Mouse (Mus musculus): Measurements from ENCODE around the gene Runx1. TPM values are rescaled to one million over a fixed set of nuclear protein-coding genes. Genes with fewer than 3 reads are reported as not detected.

Gene Runx1
- polyA plus RNA-seq, 1 experiment from 2014 or later, result 2.1 TPM

- Histone ChIP-seq H3K27me3 (no peaks in the 10 kb centered on the region), H3K9ac (no peak overlapping the region), H3K4me1 (replicated peaks) (peaks cover 7% of the 10 kb centered on the region; the same call in 1 of the 2 replicates), H3K27ac (no peak overlapping the region), H3K9me3 (no peaks in the 10 kb centered on the region), H3K4me2 (no peak overlapping the region), H3K36me3 (no peaks in the 10 kb centered on the region), H3K4me3 (no peak overlapping the region)
- WGBS, result 90% methylated on average over 8 of the region's 8 CpGs
- no peak for ATAC-seq (ENCODE audit: low FRiP score)
Observed at GRCm38 (mm10) chr16:92810568-92811240, 15.2 kb downstream of the Runx1 start.

DNA sequence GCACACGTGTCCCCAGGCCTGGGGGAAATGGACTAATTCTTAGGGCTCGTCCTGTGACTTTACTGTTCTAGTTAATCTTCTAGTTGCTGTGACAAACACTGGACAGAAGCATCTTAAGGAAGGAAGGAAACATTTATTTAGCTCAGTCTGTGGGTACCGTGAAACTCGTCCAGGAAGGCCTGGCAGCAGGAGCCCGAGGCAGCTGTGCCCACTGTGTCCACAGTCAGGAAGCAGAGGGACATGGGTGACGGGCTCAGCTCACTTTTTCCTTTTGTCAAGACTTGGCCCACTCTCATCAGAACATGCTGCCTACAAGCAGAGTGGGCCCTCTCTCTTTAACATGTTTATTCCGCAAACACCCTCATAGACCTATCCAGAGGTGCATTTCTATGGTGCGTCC, 18.2 kb downstream of the Runx1 start:
- H3K4me2 ChIP-seq, result no peak overlapping the region
- no peaks in the 10 kb centered on the region for H3K36me3 ChIP-seq
- H3K9me3 ChIP-seq, result no peaks in the 10 kb centered on the region
- no peak for ATAC-seq (ENCODE audit: low FRiP score)
- 85% methylated on average over 8 of the region's 8 CpGs for WGBS
- peaks cover 7% of the 10 kb centered on the region; the same call in 1 of the 2 replicates for H3K4me1 ChIP-seq (replicated peaks)
- no peaks in the 10 kb centered on the region for H3K27me3 ChIP-seq
- H3K27ac ChIP-seq, result no peak overlapping the region
- no peak overlapping the region for H3K4me3 ChIP-seq
- H3K9ac ChIP-seq, result no peak overlapping the region

- ATAC-seq (ENCODE audit: low FRiP score), result no peak
- Histone ChIP-seq H3K27ac (no peak overlapping the region), H3K9me3 (no peaks in the 10 kb centered on the region), H3K36me3 (no peaks in the 10 kb centered on the region), H3K4me1 (replicated peaks) (no peaks in the 10 kb centered on the region), H3K9ac (no peak overlapping the region), H3K27me3 (no peaks in the 10 kb centered on the region), H3K4me2 (no peak overlapping the region), H3K4me3 (no peak overlapping the region)
- 92% methylated on average over 7 of the region's 7 CpGs for WGBS
Observed at GRCm38 (mm10) chr16:92803076-92803580, 22.8 kb downstream of the Runx1 start.

GRCm38 (mm10) chr16:92801567-92801966, 24.4 kb downstream of the Runx1 start:
- Histone ChIP-seq H3K27me3 (no peaks in the 10 kb centered on the region), H3K4me1 (replicated peaks) (no peaks in the 10 kb centered on the region), H3K36me3 (no peaks in the 10 kb centered on the region), H3K27ac (no peak overlapping the region), H3K4me3 (no peak overlapping the region), H3K4me2 (no peak overlapping the region), H3K9me3 (no peaks in the 10 kb centered on the region), H3K9ac (no peak overlapping the region)
- 85% methylated on average over 12 of the region's 12 CpGs for whole genome bisulfite sequencing
- ATAC-seq (ENCODE audit: low FRiP score), result no peak

DNA sequence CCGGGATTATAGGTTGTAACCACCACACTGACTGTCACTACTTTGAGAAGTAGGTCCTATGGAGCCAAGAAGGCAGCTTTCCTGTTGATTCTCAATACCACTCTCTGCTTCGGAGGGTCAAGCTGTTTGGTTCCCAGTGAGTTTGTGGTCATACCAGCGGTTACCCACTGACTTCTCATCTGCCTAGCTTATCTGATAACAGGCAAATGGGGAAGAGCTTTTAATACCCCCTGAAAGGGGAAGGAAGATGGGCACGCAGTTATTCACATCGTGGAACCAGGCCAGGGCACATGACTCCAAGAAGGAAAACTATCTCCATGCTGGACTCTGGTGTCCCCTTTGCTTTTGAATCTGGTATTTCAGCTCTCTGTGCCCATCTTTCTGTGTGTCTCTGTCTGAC, 25.1 kb downstream of the Runx1 start:
- no peak for ATAC-seq (ENCODE audit: low FRiP score)
- no peak overlapping the region for H3K9ac ChIP-seq
- 90% methylated on average over 5 of the region's 5 CpGs for WGBS
- H3K27me3 ChIP-seq, result no peaks in the 10 kb centered on the region
- H3K4me3 ChIP-seq, result no peak overlapping the region
- H3K4me2 ChIP-seq, result no peak overlapping the region
- no peaks in the 10 kb centered on the region for H3K4me1 ChIP-seq (replicated peaks)
- no peak overlapping the region for H3K27ac ChIP-seq
- no peaks in the 10 kb centered on the region for H3K36me3 ChIP-seq
- H3K9me3 ChIP-seq, result no peaks in the 10 kb centered on the region

DNA sequence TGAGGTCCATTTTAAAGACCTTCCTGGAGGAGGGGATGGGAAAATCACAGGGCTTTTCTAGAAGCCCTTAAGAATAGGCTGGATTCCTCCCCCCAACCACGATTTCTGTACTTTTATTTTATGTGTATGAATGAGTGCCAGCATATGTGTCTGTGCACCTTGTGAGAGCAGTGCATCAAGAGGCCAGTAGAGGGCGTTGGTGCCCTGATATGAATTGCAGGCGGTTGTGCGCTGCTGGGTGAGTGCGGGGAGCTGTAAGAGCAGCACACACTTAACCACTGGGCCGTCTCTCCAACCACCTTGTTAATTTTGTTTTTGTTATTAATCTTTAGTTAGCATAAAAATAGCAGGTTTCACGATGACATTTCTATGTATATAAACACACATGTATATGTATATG, 26.0 kb downstream of the Runx1 start:
- H3K27me3 ChIP-seq, result no peaks in the 10 kb centered on the region
- H3K4me2 ChIP-seq, result no peak overlapping the region
- WGBS, result 92% methylated on average over 7 of the region's 7 CpGs
- ATAC-seq (ENCODE audit: low FRiP score), result no peak
- no peak overlapping the region for H3K4me3 ChIP-seq
- H3K27ac ChIP-seq, result no peak overlapping the region
- H3K36me3 ChIP-seq, result no peaks in the 10 kb centered on the region
- H3K9me3 ChIP-seq, result no peaks in the 10 kb centered on the region
- no peaks in the 10 kb centered on the region for H3K4me1 ChIP-seq (replicated peaks)
- no peak overlapping the region for H3K9ac ChIP-seq

DNA sequence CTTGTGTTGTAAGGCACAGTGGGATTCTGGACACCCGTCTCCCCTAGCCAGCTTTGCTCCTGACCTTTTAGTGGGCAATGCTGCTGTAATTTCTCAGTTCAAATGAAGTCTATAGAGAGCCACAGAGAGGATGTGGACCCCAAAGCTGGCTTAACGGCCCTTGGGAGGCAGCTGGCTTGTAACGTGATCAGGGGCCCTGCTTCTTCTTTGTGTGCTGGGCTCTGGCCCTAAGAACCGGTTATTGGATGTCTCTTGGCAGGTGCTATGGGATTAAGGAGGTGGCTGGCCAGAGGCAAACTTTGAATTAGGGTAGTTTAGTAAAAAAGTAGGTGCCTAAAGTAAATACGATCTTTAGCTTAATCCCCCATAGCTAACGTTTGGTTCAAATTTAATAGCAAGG, 31.8 kb downstream of the Runx1 start:
- Histone ChIP-seq H3K36me3 (no peaks in the 10 kb centered on the region), H3K9ac (no peak overlapping the region), H3K4me1 (replicated peaks) (0 out of 2 replicates have a peak, but pooled peaks cover 5% of the 10 kb centered on the region), H3K4me3 (no peak overlapping the region), H3K9me3 (no peaks in the 10 kb centered on the region), H3K4me2 (no peak overlapping the region), H3K27me3 (no peaks in the 10 kb centered on the region), H3K27ac (no peak overlapping the region)
- ATAC-seq (ENCODE audit: low FRiP score), result no peak
- WGBS, result 53% methylated on average over 6 of the region's 6 CpGs

GRCm38 (mm10) chr16:92793741-92794140, 32.2 kb downstream of the Runx1 start:
- ATAC-seq (ENCODE audit: low FRiP score), result no peak
- H3K27me3 ChIP-seq, result no peaks in the 10 kb centered on the region
- 0 out of 2 replicates have a peak, but pooled peaks cover 5% of the 10 kb centered on the region for H3K4me1 ChIP-seq (replicated peaks)
- no peak overlapping the region for H3K27ac ChIP-seq
- no peaks in the 10 kb centered on the region for H3K36me3 ChIP-seq
- no peak overlapping the region for H3K4me2 ChIP-seq
- WGBS, result 71% methylated on average over 8 of the region's 8 CpGs
- H3K9me3 ChIP-seq, result no peaks in the 10 kb centered on the region
- no peak overlapping the region for H3K4me3 ChIP-seq
- H3K9ac ChIP-seq, result no peak overlapping the region

DNA sequence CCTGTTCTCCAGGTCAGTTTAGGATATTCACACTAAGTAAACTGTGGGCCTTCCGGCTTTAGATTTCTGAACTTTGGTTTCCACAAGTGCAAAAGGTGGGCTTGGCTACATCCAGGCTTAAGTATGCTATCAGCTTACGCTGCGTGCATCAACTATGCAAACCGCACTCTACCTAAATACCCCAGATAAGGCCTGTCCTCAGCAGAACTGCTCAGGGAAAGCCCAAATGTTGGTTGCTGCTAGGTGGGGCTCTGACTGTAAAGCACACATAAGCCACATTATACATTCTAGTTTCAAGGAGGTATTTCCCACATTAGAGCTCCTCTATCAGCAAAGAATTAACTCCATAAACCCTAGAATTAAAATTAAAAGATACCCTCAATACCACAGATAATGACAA, 33.0 kb downstream of the Runx1 start:
- no peak overlapping the region for H3K4me2 ChIP-seq
- H3K36me3 ChIP-seq, result no peaks in the 10 kb centered on the region
- no peaks in the 10 kb centered on the region for H3K27me3 ChIP-seq
- 0 out of 2 replicates have a peak, but pooled peaks cover 5% of the 10 kb centered on the region for H3K4me1 ChIP-seq (replicated peaks)
- H3K9ac ChIP-seq, result no peak overlapping the region
- no peak overlapping the region for H3K4me3 ChIP-seq
- no peaks in the 10 kb centered on the region for H3K9me3 ChIP-seq
- no peak overlapping the region for H3K27ac ChIP-seq
- WGBS, result 96% methylated on average over 4 of the region's 4 CpGs
- no peak for ATAC-seq (ENCODE audit: low FRiP score)

- 83% methylated on average over 6 of the region's 6 CpGs for WGBS
- Histone ChIP-seq H3K9me3 (no peaks in the 10 kb centered on the region), H3K4me2 (no peak overlapping the region)
Observed at GRCm38 (mm10) chr16:92790601-92791000, 35.3 kb downstream of the Runx1 start.

DNA sequence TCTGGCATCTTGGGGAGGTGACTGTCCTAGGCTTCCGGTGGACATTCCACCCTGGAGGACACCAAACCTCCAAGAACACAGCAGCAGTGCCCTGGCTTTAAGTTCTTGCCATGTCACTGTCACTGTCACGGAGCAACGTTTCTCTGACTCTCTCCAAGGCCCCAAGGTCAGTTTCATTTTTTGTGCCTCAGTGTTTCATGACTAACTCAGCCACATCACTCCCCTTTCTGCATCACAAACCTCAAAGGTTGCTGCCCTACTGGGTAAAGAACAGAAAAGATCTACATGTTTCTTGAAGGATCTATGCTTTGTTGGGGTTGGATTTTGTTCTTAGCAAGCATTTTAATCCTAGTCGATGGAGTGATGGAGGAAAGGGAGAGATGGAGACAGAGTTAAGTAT, 36.1 kb downstream of the Runx1 start:
- Histone ChIP-seq H3K4me3 (no peak overlapping the region), H3K9ac (no peak overlapping the region), H3K27ac (no peak overlapping the region), H3K4me1 (replicated peaks) (0 out of 2 replicates have a peak, but pooled peaks cover 5% of the 10 kb centered on the region), H3K4me2 (no peak overlapping the region), H3K9me3 (no peaks in the 10 kb centered on the region), H3K27me3 (peaks cover 5% of the 10 kb centered on the region; the same call in 1 of the 2 replicates), H3K36me3 (no peaks in the 10 kb centered on the region)
- no peak for ATAC-seq (ENCODE audit: low FRiP score)
- WGBS, result 93% methylated on average over 4 of the region's 4 CpGs

More at GRCm38 (mm10) chr16:92790601-92791000, 35.3 kb downstream of the Runx1 start:
- Histone ChIP-seq H3K4me3 (no peak overlapping the region), H3K27ac (no peak overlapping the region), H3K36me3 (no peaks in the 10 kb centered on the region), H3K9ac (no peak overlapping the region), H3K27me3 (peaks cover 5% of the 10 kb centered on the region; the same call in 1 of the 2 replicates), H3K4me1 (replicated peaks) (0 out of 2 replicates have a peak, but pooled peaks cover 5% of the 10 kb centered on the region)
- ATAC-seq (ENCODE audit: low FRiP score), result no peak

DNA sequence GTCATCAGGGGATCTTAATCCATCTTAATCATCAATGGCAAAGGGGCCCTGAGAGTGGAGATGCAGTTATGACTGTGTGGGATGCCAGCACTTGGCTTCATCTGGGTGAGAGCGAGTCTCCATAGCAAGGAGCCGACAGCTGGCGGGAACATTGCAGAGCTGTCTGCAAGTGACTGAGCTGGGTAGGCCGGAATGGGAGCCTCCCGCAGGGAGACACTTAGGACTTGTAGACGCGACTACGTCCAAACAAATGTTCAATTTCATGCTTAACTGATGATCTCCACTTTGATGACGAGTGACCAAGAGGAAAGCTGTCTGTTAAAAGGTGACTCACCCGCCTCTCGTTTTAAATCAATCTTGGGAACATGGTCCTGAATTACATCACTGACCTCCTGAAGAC, 37.5 kb downstream of the Runx1 start:
- H3K27me3 ChIP-seq, result peaks cover 5% of the 10 kb centered on the region; the same call in 1 of the 2 replicates
- H3K4me2 ChIP-seq, result no peak overlapping the region
- no peaks in the 10 kb centered on the region for H3K9me3 ChIP-seq
- ATAC-seq (ENCODE audit: low FRiP score), result no peak
- 50% methylated on average over 11 of the region's 11 CpGs for WGBS
- H3K36me3 ChIP-seq, result no peaks in the 10 kb centered on the region
- no peak overlapping the region for H3K4me3 ChIP-seq
- H3K4me1 ChIP-seq (replicated peaks), result peaks cover 2% of the 10 kb centered on the region; the same call in 1 of the 2 replicates
- no peak overlapping the region for H3K9ac ChIP-seq
- no peak overlapping the region for H3K27ac ChIP-seq

DNA sequence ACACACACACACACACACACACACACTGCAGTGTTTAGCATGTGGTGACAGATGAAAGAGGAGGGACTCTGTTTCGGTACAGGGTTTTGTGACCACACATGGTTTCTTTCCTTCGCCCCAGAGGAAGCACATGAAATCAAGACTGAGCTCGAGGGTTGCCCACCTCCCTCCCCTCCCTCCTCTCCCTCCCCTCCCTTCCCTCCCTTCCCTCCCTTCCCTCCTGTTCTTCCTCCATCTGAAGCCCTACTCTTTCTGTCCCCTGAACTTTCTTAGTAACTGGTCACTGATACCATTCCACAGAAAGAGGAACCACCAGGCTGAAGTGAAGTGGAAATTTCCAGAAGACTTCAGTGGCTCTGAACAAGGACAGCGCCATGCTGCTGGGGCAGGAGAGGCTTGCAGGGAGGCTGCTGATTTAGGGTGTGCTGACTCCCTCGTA, 39.0 kb downstream of the Runx1 start:
- Histone ChIP-seq H3K27me3 (peaks cover 7% of the 10 kb centered on the region; the same call in 1 of the 2 replicates), H3K4me2 (no peak overlapping the region), H3K4me1 (replicated peaks) (peaks cover 4% of the 10 kb centered on the region; the same call in 1 of the 2 replicates), H3K9me3 (no peaks in the 10 kb centered on the region), H3K36me3 (no peaks in the 10 kb centered on the region), H3K9ac (no peak overlapping the region), H3K27ac (no peak overlapping the region), H3K4me3 (no peak overlapping the region)
- ATAC-seq (ENCODE audit: low FRiP score), result no peak
- 78% methylated on average over 5 of the region's 5 CpGs for WGBS

Measured in hindbrain, embryonic 13.5 days (tissue).